Mouse (Mus musculus) lung, adult 2 months (tissue): ENCODE measurements around the gene Hcfc1r1.

Source experiments
- CTCF ChIP-seq: fragments of 200-500 bp; IDR thresholded peaks from 2 replicates; pipeline ENCODE4 v1.5.1; 2011; ENCODE audit warnings: mild to moderate bottlenecking, low read length, control low read depth; ENCODE audit not compliant: insufficient read depth
- POLR2A ChIP-seq: fragments of 200-500 bp; IDR thresholded peaks from 2 replicates; pipeline ENCODE4 v1.6.1; 2011; ENCODE audit warnings: low read depth, mild to moderate bottlenecking, control low read depth, low read length, borderline replicate concordance; ENCODE audit errors: extremely low read depth

- no peak for TF ChIP-seq CTCF
- TF ChIP-seq POLR2A, result no peak
Measured at GRCm38 (mm10) chr17:23694491-23694890, 21.1 kb downstream of the Hcfc1r1 start.
